Mouse (Mus musculus): ENCODE data around the gene Ces2a. TPM values are rescaled to one million over a fixed set of nuclear protein-coding genes. Genes with fewer than 3 reads are reported as not detected.

The Ces2a gene
- polyA plus RNA-seq, 1 experiment from 2014 or later: not detected

GRCm38 (mm10) chr8:104752818-104753217 lies 19.0 kb downstream of the Ces2a start:
- no peak for ATAC-seq (ENCODE audit: low read depth)
- Histone ChIP-seq H3K9ac (ENCODE audit: low read depth, low read length) (no peak overlapping the region), H3K4me3 (ENCODE audit: low read depth, low read length) (no peak overlapping the region), H3K9me3 (ENCODE audit: control insufficient read depth, low read length) (peaks cover 5% of the 10 kb centered on the region; the same call in 1 of the 2 replicates), H3K36me3 (ENCODE audit: control insufficient read depth, insufficient read depth, low read length) (no peaks in the 10 kb centered on the region), H3K4me1 (ENCODE audit: control insufficient read depth, insufficient read depth, low read length) (no peaks in the 10 kb centered on the region), H3K27ac (replicated peaks; ENCODE audit: low read depth, low read length) (no peak overlapping the region), H3K4me2 (ENCODE audit: low read depth, low read length) (no peak overlapping the region), H3K27me3 (replicated peaks; ENCODE audit: control insufficient read depth, insufficient read depth, low read length) (no peaks in the 10 kb centered on the region)
- DNase-seq (ENCODE audit: low spot score): no peak
- 74% methylated on average over 1 of the region's 1 CpGs for WGBS

- 40% methylated on average over 1 of the region's 1 CpGs for WGBS
- Histone ChIP-seq H3K27me3 (replicated peaks; ENCODE audit: control insufficient read depth, insufficient read depth, low read length) (no peaks in the 10 kb centered on the region), H3K27ac (replicated peaks; ENCODE audit: low read depth, low read length) (no peak overlapping the region), H3K4me3 (ENCODE audit: low read depth, low read length) (no peak overlapping the region), H3K4me1 (ENCODE audit: control insufficient read depth, insufficient read depth, low read length) (no peaks in the 10 kb centered on the region), H3K9me3 (ENCODE audit: control insufficient read depth, low read length) (no peaks in the 10 kb centered on the region), H3K4me2 (ENCODE audit: low read depth, low read length) (no peak overlapping the region), H3K9ac (ENCODE audit: low read depth, low read length) (no peak overlapping the region), H3K36me3 (ENCODE audit: control insufficient read depth, insufficient read depth, low read length) (no peaks in the 10 kb centered on the region)
- DNase-seq (ENCODE audit: low spot score) (no peak), ATAC-seq (ENCODE audit: low read depth) (no peak)
These were observed 23.8 kb downstream of the Ces2a start for GRCm38 (mm10) chr8:104757621-104758020.

GRCm38 (mm10) chr8:104758209-104758608 lies 24.4 kb downstream of the Ces2a start:
- 86% methylated on average over 2 of the region's 2 CpGs for WGBS

GRCm38 (mm10) chr8:104761126-104761525 lies 27.3 kb downstream of the Ces2a start:
- H3K9ac ChIP-seq (ENCODE audit: low read depth, low read length): no peak overlapping the region
- WGBS: 72% methylated on average over 4 of the region's 4 CpGs
- no peak for ATAC-seq (ENCODE audit: low read depth)
- H3K36me3 ChIP-seq (ENCODE audit: control insufficient read depth, insufficient read depth, low read length): no peaks in the 10 kb centered on the region
- no peak overlapping the region for H3K27ac ChIP-seq (replicated peaks; ENCODE audit: low read depth, low read length)
- DNase-seq (ENCODE audit: low spot score): no peak
- H3K4me2 ChIP-seq (ENCODE audit: low read depth, low read length): no peak overlapping the region
- H3K27me3 ChIP-seq (replicated peaks; ENCODE audit: control insufficient read depth, insufficient read depth, low read length): no peaks in the 10 kb centered on the region
- no peaks in the 10 kb centered on the region for H3K9me3 ChIP-seq (ENCODE audit: control insufficient read depth, low read length)
- no peak overlapping the region for H3K4me3 ChIP-seq (ENCODE audit: low read depth, low read length)
- no peaks in the 10 kb centered on the region for H3K4me1 ChIP-seq (ENCODE audit: control insufficient read depth, insufficient read depth, low read length)

More at GRCm38 (mm10) chr8:104758209-104758608, 24.4 kb downstream of the Ces2a start:
- Histone ChIP-seq H3K4me1 (ENCODE audit: control insufficient read depth, insufficient read depth, low read length) (no peaks in the 10 kb centered on the region), H3K36me3 (ENCODE audit: control insufficient read depth, insufficient read depth, low read length) (no peaks in the 10 kb centered on the region), H3K27me3 (replicated peaks; ENCODE audit: control insufficient read depth, insufficient read depth, low read length) (no peaks in the 10 kb centered on the region), H3K4me2 (ENCODE audit: low read depth, low read length) (no peak overlapping the region), H3K9me3 (ENCODE audit: control insufficient read depth, low read length) (no peaks in the 10 kb centered on the region), H3K9ac (ENCODE audit: low read depth, low read length) (no peak overlapping the region), H3K4me3 (ENCODE audit: low read depth, low read length) (no peak overlapping the region), H3K27ac (replicated peaks; ENCODE audit: low read depth, low read length) (no peak overlapping the region)
- ATAC-seq (ENCODE audit: low read depth): no peak
- no peak for DNase-seq (ENCODE audit: low spot score)

- H3K27me3 ChIP-seq (replicated peaks; ENCODE audit: control insufficient read depth, insufficient read depth, low read length): no peaks in the 10 kb centered on the region
- no peak overlapping the region for H3K4me2 ChIP-seq (ENCODE audit: low read depth, low read length)
- 81% methylated on average over 4 of the region's 4 CpGs for WGBS
- no peak overlapping the region for H3K27ac ChIP-seq (replicated peaks; ENCODE audit: low read depth, low read length)
- no peak overlapping the region for H3K4me3 ChIP-seq (ENCODE audit: low read depth, low read length)
- DNase-seq (ENCODE audit: low spot score) (no peak), ATAC-seq (ENCODE audit: low read depth) (no peak)
- H3K36me3 ChIP-seq (ENCODE audit: control insufficient read depth, insufficient read depth, low read length): no peaks in the 10 kb centered on the region
- no peaks in the 10 kb centered on the region for H3K4me1 ChIP-seq (ENCODE audit: control insufficient read depth, insufficient read depth, low read length)
- no peak overlapping the region for H3K9ac ChIP-seq (ENCODE audit: low read depth, low read length)
- H3K9me3 ChIP-seq (ENCODE audit: control insufficient read depth, low read length): no peaks in the 10 kb centered on the region
These were observed 32.7 kb downstream of the Ces2a start for GRCm38 (mm10) chr8:104766485-104766884.

GRCm38 (mm10) chr8:104770365-104770764 lies 36.6 kb downstream of the Ces2a start:
- no peaks in the 10 kb centered on the region for H3K36me3 ChIP-seq (ENCODE audit: control insufficient read depth, insufficient read depth, low read length)

GRCm38 (mm10) chr8:104787049-104787448 lies 53.2 kb downstream of the Ces2a start:
- WGBS: 46% methylated on average over 1 of the region's 1 CpGs
- no peak for ATAC-seq (ENCODE audit: low read depth)
- Histone ChIP-seq H3K36me3 (ENCODE audit: control insufficient read depth, insufficient read depth, low read length) (no peaks in the 10 kb centered on the region), H3K4me1 (ENCODE audit: control insufficient read depth, insufficient read depth, low read length) (no peaks in the 10 kb centered on the region), H3K4me2 (ENCODE audit: low read depth, low read length) (no peak overlapping the region), H3K9ac (ENCODE audit: low read depth, low read length) (no peak overlapping the region), H3K4me3 (ENCODE audit: low read depth, low read length) (no peak overlapping the region), H3K27me3 (replicated peaks; ENCODE audit: control insufficient read depth, insufficient read depth, low read length) (no peaks in the 10 kb centered on the region), H3K9me3 (ENCODE audit: control insufficient read depth, low read length) (no peaks in the 10 kb centered on the region), H3K27ac (replicated peaks; ENCODE audit: low read depth, low read length) (no peak overlapping the region)
- DNase-seq (ENCODE audit: low spot score): no peak

More at GRCm38 (mm10) chr8:104770365-104770764, 36.6 kb downstream of the Ces2a start:
- no peaks in the 10 kb centered on the region for H3K9me3 ChIP-seq (ENCODE audit: control insufficient read depth, low read length)
- DNase-seq (ENCODE audit: low spot score) (no peak), ATAC-seq (ENCODE audit: low read depth) (no peak)
- H3K4me1 ChIP-seq (ENCODE audit: control insufficient read depth, insufficient read depth, low read length): no peaks in the 10 kb centered on the region
- H3K27ac ChIP-seq (replicated peaks; ENCODE audit: low read depth, low read length): no peak overlapping the region
- WGBS: 93% methylated on average over 3 of the region's 3 CpGs
- no peak overlapping the region for H3K4me2 ChIP-seq (ENCODE audit: low read depth, low read length)
- H3K9ac ChIP-seq (ENCODE audit: low read depth, low read length): no peak overlapping the region
- no peaks in the 10 kb centered on the region for H3K27me3 ChIP-seq (replicated peaks; ENCODE audit: control insufficient read depth, insufficient read depth, low read length)
- H3K4me3 ChIP-seq (ENCODE audit: low read depth, low read length): no peak overlapping the region

GRCm38 (mm10) chr8:104788929-104789328 lies 55.1 kb downstream of the Ces2a start:
- no peak overlapping the region for H3K9ac ChIP-seq (ENCODE audit: low read depth, low read length)
- no peak overlapping the region for H3K4me2 ChIP-seq (ENCODE audit: low read depth, low read length)
- no peak for ATAC-seq (ENCODE audit: low read depth)
- DNase-seq (ENCODE audit: low spot score): no peak
- no peaks in the 10 kb centered on the region for H3K9me3 ChIP-seq (ENCODE audit: control insufficient read depth, low read length)
- H3K27me3 ChIP-seq (replicated peaks; ENCODE audit: control insufficient read depth, insufficient read depth, low read length): no peaks in the 10 kb centered on the region
- no peaks in the 10 kb centered on the region for H3K36me3 ChIP-seq (ENCODE audit: control insufficient read depth, insufficient read depth, low read length)
- no peaks in the 10 kb centered on the region for H3K4me1 ChIP-seq (ENCODE audit: control insufficient read depth, insufficient read depth, low read length)
- no peak overlapping the region for H3K27ac ChIP-seq (replicated peaks; ENCODE audit: low read depth, low read length)
- no peak overlapping the region for H3K4me3 ChIP-seq (ENCODE audit: low read depth, low read length)
- 76% methylated on average over 2 of the region's 2 CpGs for WGBS

GRCm38 (mm10) chr8:104789886-104790680 lies 56.3 kb downstream of the Ces2a start:
- DNase-seq (ENCODE audit: low spot score): peak; percentile 20
- Histone ChIP-seq H3K9me3 (ENCODE audit: control insufficient read depth, low read length) (no peaks in the 10 kb centered on the region), H3K4me2 (ENCODE audit: low read depth, low read length) (no peak overlapping the region), H3K4me1 (ENCODE audit: control insufficient read depth, insufficient read depth, low read length) (no peaks in the 10 kb centered on the region), H3K27me3 (replicated peaks; ENCODE audit: control insufficient read depth, insufficient read depth, low read length) (no peaks in the 10 kb centered on the region), H3K9ac (ENCODE audit: low read depth, low read length) (no peak overlapping the region), H3K4me3 (ENCODE audit: low read depth, low read length) (no peak overlapping the region), H3K27ac (replicated peaks; ENCODE audit: low read depth, low read length) (no peak overlapping the region), H3K36me3 (ENCODE audit: control insufficient read depth, insufficient read depth, low read length) (no peaks in the 10 kb centered on the region)
- WGBS: 61% methylated on average over 3 of the region's 3 CpGs
- ATAC-seq (ENCODE audit: low read depth): no peak

Data from embryonic facial prominence, embryonic 14.5 days (tissue).